Mouse (Mus musculus) intestine, embryonic 16.5 days (tissue): ENCODE results near the gene Tnr. TPM values are rescaled to one million over a fixed set of nuclear protein-coding genes. Genes with fewer than 3 reads are reported as not detected.

Experiments used
- ATAC-seq: fragments of 200-750 bp; cut with Nextera tagmentation; 2 replicates; pipeline ENCODE4 v1.8.0; 2017; ENCODE audit warnings: moderate TSS enrichment, moderate library complexity
- H3K27ac ChIP-seq: fragments of 300-500 bp; sonication (generic); 2 replicates; pipeline ENCODE4 v1.5.1; 2014; ENCODE audit warnings: mild to moderate bottlenecking, low read length
- H3K27me3 ChIP-seq: fragments of 300-500 bp; sonication (generic); replicated peaks from 2 replicates; pipeline ENCODE4 v1.6.1; 2014; ENCODE audit warnings: low read length, control low read depth, mixed read lengths; ENCODE audit not compliant: control insufficient read depth, insufficient read depth
- H3K36me3 ChIP-seq: fragments of 300-500 bp; sonication (generic); 2 replicates; pipeline ENCODE4 v1.6.1; 2014; ENCODE audit warnings: low read length, control low read depth; ENCODE audit not compliant: control insufficient read depth, insufficient read depth
- H3K4me1 ChIP-seq: fragments of 300-500 bp; sonication (generic); 2 replicates; pipeline ENCODE4 v1.6.1; 2014; ENCODE audit warnings: low read length, control low read depth, mixed read lengths; ENCODE audit not compliant: control insufficient read depth, insufficient read depth
- H3K4me2 ChIP-seq: fragments of 300-500 bp; sonication (generic); 2 replicates; pipeline ENCODE4 v1.6.1; 2014; ENCODE audit warnings: low read depth, low read length, control low read depth
- H3K4me3 ChIP-seq: fragments of 300-500 bp; sonication (generic); 2 replicates; pipeline ENCODE4 v1.5.1; 2014; ENCODE audit warnings: mild to moderate bottlenecking, low read length
- H3K9ac ChIP-seq: fragments of 300-500 bp; sonication (generic); 2 replicates; pipeline ENCODE4 v1.6.1; 2014; ENCODE audit warnings: low read depth, low read length
- H3K9me3 ChIP-seq: fragments of 300-500 bp; sonication (generic); 2 replicates; pipeline ENCODE4 v1.6.1; 2016; ENCODE audit warnings: low read length, control low read depth; ENCODE audit not compliant: control insufficient read depth
- WGBS: fragments of 180-500 bp; shearing (Covaris S2); extraction: QIAGEN DNeasy Blood & Tissue Kit; methylation state at CpG from one replicate; pipeline ENCODE4 v1.1.7; 2014; 5-methylcytosine and 5-hydroxymethylcytosine counted together
- polyA plus RNA-seq: library from polyadenylated mRNA; unstranded; fragments of >200 nt; fragmentation: Nextera tagmentation; extraction: Ambion mirVana; gene quantifications from 2 replicates; pipeline ENCODE4 v1.2.1, GENCODE M21; 2015

Tnr gene
- polyA plus RNA-seq, 1 experiment from 2014 or later: 0.20 TPM

GRCm38 (mm10) chr1:159551591-159552442 lies 28.2 kb downstream of the Tnr start:
- no peak for ATAC-seq
- Histone ChIP-seq H3K4me3 (no peak overlapping the region), H3K4me2 (no peak overlapping the region), H3K27ac (no peak overlapping the region), H3K27me3 (no peaks in the 10 kb centered on the region), H3K9me3 (no peaks in the 10 kb centered on the region), H3K9ac (no peak overlapping the region), H3K4me1 (no peaks in the 10 kb centered on the region), H3K36me3 (no peaks in the 10 kb centered on the region)
- WGBS: 49% methylated on average over 17 of the region's 17 CpGs

GRCm38 (mm10) chr1:159561616-159562015 lies 38.0 kb downstream of the Tnr start:
- H3K27ac ChIP-seq: no peak overlapping the region
- no peak overlapping the region for H3K4me3 ChIP-seq
- no peak overlapping the region for H3K4me2 ChIP-seq
- no peaks in the 10 kb centered on the region for H3K9me3 ChIP-seq
- H3K4me1 ChIP-seq: no peaks in the 10 kb centered on the region
- ATAC-seq: no peak
- no peaks in the 10 kb centered on the region for H3K27me3 ChIP-seq
- no peak overlapping the region for H3K9ac ChIP-seq
- 64% methylated on average over 3 of the region's 3 CpGs for WGBS
- no peaks in the 10 kb centered on the region for H3K36me3 ChIP-seq

- H3K9me3 ChIP-seq: no peaks in the 10 kb centered on the region
- ATAC-seq: no peak
- no peaks in the 10 kb centered on the region for H3K4me1 ChIP-seq
- no peaks in the 10 kb centered on the region for H3K36me3 ChIP-seq
- no peak overlapping the region for H3K9ac ChIP-seq
- 81% methylated on average over 1 of the region's 1 CpGs for WGBS
- H3K27ac ChIP-seq: no peak overlapping the region
- H3K27me3 ChIP-seq: no peaks in the 10 kb centered on the region
- H3K4me3 ChIP-seq: no peak overlapping the region
- H3K4me2 ChIP-seq: no peak overlapping the region
These were observed 41.6 kb downstream of the Tnr start for GRCm38 (mm10) chr1:159565129-159565528.

- Histone ChIP-seq H3K4me3 (no peak overlapping the region), H3K9ac (no peak overlapping the region), H3K27ac (no peak overlapping the region), H3K9me3 (no peaks in the 10 kb centered on the region), H3K4me2 (no peak overlapping the region), H3K4me1 (no peaks in the 10 kb centered on the region), H3K36me3 (no peaks in the 10 kb centered on the region), H3K27me3 (no peaks in the 10 kb centered on the region)
- no peak for ATAC-seq
- WGBS: 80% methylated on average over 6 of the region's 6 CpGs
These were observed 42.5 kb downstream of the Tnr start for GRCm38 (mm10) chr1:159566046-159566445.

GRCm38 (mm10) chr1:159567171-159567570 lies 43.6 kb downstream of the Tnr start:
- H3K36me3 ChIP-seq: no peaks in the 10 kb centered on the region
- ATAC-seq: no peak
- WGBS: 59% methylated on average over 7 of the region's 7 CpGs
- H3K27me3 ChIP-seq: no peaks in the 10 kb centered on the region
- no peak overlapping the region for H3K27ac ChIP-seq
- no peak overlapping the region for H3K9ac ChIP-seq
- H3K9me3 ChIP-seq: no peaks in the 10 kb centered on the region
- no peak overlapping the region for H3K4me2 ChIP-seq
- H3K4me1 ChIP-seq: no peaks in the 10 kb centered on the region
- no peak overlapping the region for H3K4me3 ChIP-seq

- no peak overlapping the region for H3K4me3 ChIP-seq
- no peak overlapping the region for H3K4me2 ChIP-seq
- H3K27ac ChIP-seq: no peak overlapping the region
- H3K27me3 ChIP-seq: no peaks in the 10 kb centered on the region
- H3K36me3 ChIP-seq: no peaks in the 10 kb centered on the region
- no peaks in the 10 kb centered on the region for H3K9me3 ChIP-seq
- 11% methylated on average over 8 of the region's 8 CpGs for WGBS
- no peak for ATAC-seq
- no peaks in the 10 kb centered on the region for H3K4me1 ChIP-seq
- H3K9ac ChIP-seq: no peak overlapping the region
These were observed 46.7 kb downstream of the Tnr start for GRCm38 (mm10) chr1:159570270-159570669.

- no peaks in the 10 kb centered on the region for H3K36me3 ChIP-seq
- H3K4me3 ChIP-seq: no peak overlapping the region
- ATAC-seq: no peak
- no peak overlapping the region for H3K9ac ChIP-seq
- H3K9me3 ChIP-seq: no peaks in the 10 kb centered on the region
- H3K4me2 ChIP-seq: no peak overlapping the region
- no peaks in the 10 kb centered on the region for H3K4me1 ChIP-seq
- WGBS: 42% methylated on average over 2 of the region's 2 CpGs
- no peaks in the 10 kb centered on the region for H3K27me3 ChIP-seq
- no peak overlapping the region for H3K27ac ChIP-seq
These were observed 47.3 kb downstream of the Tnr start for GRCm38 (mm10) chr1:159570831-159571230.

- Histone ChIP-seq H3K9me3 (no peaks in the 10 kb centered on the region), H3K27ac (no peak overlapping the region), H3K4me2 (no peak overlapping the region), H3K9ac (no peak overlapping the region), H3K36me3 (no peaks in the 10 kb centered on the region), H3K4me3 (no peak overlapping the region), H3K27me3 (no peaks in the 10 kb centered on the region), H3K4me1 (no peaks in the 10 kb centered on the region)
- 93% methylated on average over 3 of the region's 3 CpGs for WGBS
- no peak for ATAC-seq
These were observed 48.4 kb downstream of the Tnr start for GRCm38 (mm10) chr1:159571951-159572350.

GRCm38 (mm10) chr1:159573116-159573515 lies 49.5 kb downstream of the Tnr start:
- no peaks in the 10 kb centered on the region for H3K27me3 ChIP-seq
- H3K4me1 ChIP-seq: no peaks in the 10 kb centered on the region
- no peak overlapping the region for H3K4me2 ChIP-seq
- ATAC-seq: no peak
- no peaks in the 10 kb centered on the region for H3K9me3 ChIP-seq
- H3K9ac ChIP-seq: no peak overlapping the region
- H3K4me3 ChIP-seq: no peak overlapping the region
- H3K27ac ChIP-seq: no peak overlapping the region
- WGBS: 89% methylated on average over 2 of the region's 2 CpGs
- H3K36me3 ChIP-seq: no peaks in the 10 kb centered on the region

- Histone ChIP-seq H3K4me1 (no peaks in the 10 kb centered on the region), H3K9me3 (no peaks in the 10 kb centered on the region), H3K9ac (no peak overlapping the region), H3K4me3 (no peak overlapping the region), H3K36me3 (no peaks in the 10 kb centered on the region), H3K27me3 (no peaks in the 10 kb centered on the region), H3K4me2 (no peak overlapping the region), H3K27ac (no peak overlapping the region)
- ATAC-seq: no peak
- 81% methylated on average over 5 of the region's 5 CpGs for whole genome bisulfite sequencing
These were observed 51.1 kb downstream of the Tnr start for GRCm38 (mm10) chr1:159574661-159575060.
